Mouse (Mus musculus) CD4-positive, CD25-positive, alpha-beta regulatory T cell, adult 2 months (primary cell): ENCODE data around the gene Btbd11.
A peak's percentile ranks its signal among the peaks of the same experiment; 100 is the strongest.

ENCODE experiments used
- DNase-seq: peaks from one replicate; pipeline ENCODE4 v3.0.0-alpha.2; 2012; ENCODE audit warnings: low read depth, low spot score

Btbd11 gene

GRCm38 (mm10) chr10:85420851-85421628, 34.4 kb downstream of the Btbd11 start:
- no peak for DNase-seq

GRCm38 (mm10) chr10:85421629-85422012, 35.0 kb downstream of the Btbd11 start:
- DNase-seq = no peak

GRCm38 (mm10) chr10:85425756-85426155, 39.1 kb downstream of the Btbd11 start:
- DNase-seq = no peak

- DNase-seq = peak; percentile 16
Measured at GRCm38 (mm10) chr10:85437217-85437616, 50.6 kb downstream of the Btbd11 start.

- DNase-seq = no peak
Measured at GRCm38 (mm10) chr10:85443371-85443770, 56.8 kb downstream of the Btbd11 start.

GRCm38 (mm10) chr10:85445891-85446290, 59.3 kb downstream of the Btbd11 start:
- no peak for DNase-seq

- no peak for DNase-seq
Measured at GRCm38 (mm10) chr10:85446700-85447099, 60.1 kb downstream of the Btbd11 start.

- no peak for DNase-seq
Measured at GRCm38 (mm10) chr10:85447869-85448268, 61.3 kb downstream of the Btbd11 start.

GRCm38 (mm10) chr10:85451629-85452368, 65.2 kb downstream of the Btbd11 start:
- DNase-seq = no peak

GRCm38 (mm10) chr10:85453221-85453775, 66.7 kb downstream of the Btbd11 start:
- no peak for DNase-seq

GRCm38 (mm10) chr10:85455985-85456384, 69.4 kb downstream of the Btbd11 start:
- no peak for DNase-seq

- no peak for DNase-seq
Measured at GRCm38 (mm10) chr10:85458744-85459344, 72.2 kb downstream of the Btbd11 start.

GRCm38 (mm10) chr10:85460736-85461135, 74.1 kb downstream of the Btbd11 start:
- DNase-seq = no peak

- no peak for DNase-seq
Measured at GRCm38 (mm10) chr10:85464152-85464551, 77.5 kb downstream of the Btbd11 start.

GRCm38 (mm10) chr10:85465516-85466408, 79.1 kb downstream of the Btbd11 start:
- DNase-seq = no peak

GRCm38 (mm10) chr10:85466409-85466761, 79.8 kb downstream of the Btbd11 start:
- DNase-seq = no peak

- DNase-seq = no peak
Measured at GRCm38 (mm10) chr10:85467393-85467792, 80.8 kb downstream of the Btbd11 start.

GRCm38 (mm10) chr10:85468527-85468926, 81.9 kb downstream of the Btbd11 start:
- no peak for DNase-seq

- DNase-seq = no peak
Measured at GRCm38 (mm10) chr10:85469341-85469740, 82.7 kb downstream of the Btbd11 start.

GRCm38 (mm10) chr10:85473265-85473664, 86.7 kb downstream of the Btbd11 start:
- no peak for DNase-seq

GRCm38 (mm10) chr10:85473871-85474270, 87.3 kb downstream of the Btbd11 start:
- no peak for DNase-seq
